Mouse (Mus musculus) megakaryocyte, embryonic 14.5 days (primary cell): Measurements from ENCODE around the gene Ndufa1. TPM values are rescaled to one million over a fixed set of nuclear protein-coding genes. Genes with fewer than 3 reads are reported as not detected.
"Not testable (repeated sequence)": the region's sequence is repeated elsewhere in the genome, so short reads cannot be mapped to it uniquely, and the experiment has no call there.

Experiments used
- H3K27me3 ChIP-seq: replicated peaks from 2 replicates; pipeline ENCODE3; 2012; ENCODE audit warnings: inconsistent platforms
- H3K36me3 ChIP-seq: replicated peaks from 2 replicates; pipeline ENCODE3; 2012; ENCODE audit warnings: low read length, inconsistent platforms, mixed read lengths
- H3K4me1 ChIP-seq: 2 replicates; pipeline ENCODE4 v1.6.1; 2012; ENCODE audit warnings: inconsistent platforms
- H3K4me3 ChIP-seq: replicated peaks from 2 replicates; pipeline ENCODE3; 2012; ENCODE audit warnings: moderate library complexity, mild to moderate bottlenecking, inconsistent platforms
- H3K9me3 ChIP-seq: 2 replicates; pipeline ENCODE4 v1.6.1; 2012; ENCODE audit warnings: inconsistent platforms
- FLI1 ChIP-seq: IDR thresholded peaks from 2 replicates; pipeline ENCODE4 v1.6.1; 2012; ENCODE audit warnings: low read length, inconsistent platforms, mixed read lengths
- GATA1 ChIP-seq: IDR thresholded peaks from 3 replicates; pipeline ENCODE4 v1.6.1; 2012; ENCODE audit warnings: mixed read lengths, low read length, inconsistent platforms, borderline replicate concordance
- polyA plus RNA-seq: library from polyadenylated mRNA; stranded (reverse); fragments of >175 nt; gene quantifications from 2 replicates; pipeline ENCODE4 v1.2.3, GENCODE M21; 2012; ENCODE audit warnings: low replicate concordance; ENCODE audit not compliant: insufficient read depth

Ndufa1 gene
- 38.5 and 272 TPM in 2 replicates for polyA plus RNA-seq

- H3K4me1 ChIP-seq = peaks cover 6% of the 10 kb centered on the region
- peaks cover 13% of the 10 kb centered on the region for H3K36me3 ChIP-seq
- no peak for TF ChIP-seq FLI1
- no peak for TF ChIP-seq GATA1
- H3K4me3 ChIP-seq = peak within 1 kb of the TSS; percentile 93
- H3K9me3 ChIP-seq = peaks cover 13% of the 10 kb centered on the region
- H3K27me3 ChIP-seq = peaks cover 14% of the 10 kb centered on the region
These were observed at the start of gene Ndufa1, which contains the start of gene Rnf113a1 for GRCm38 (mm10) chrX:37191105-37191743. Ndufa1 (minus strand) TSS chrX:37191163. Rnf113a1 (plus strand) TSS chrX:37191245.

GRCm38 (mm10) chrX:37222158-37222557, 31.2 kb upstream of the Ndufa1 start, which contains the start of gene Rhox1:
Rhox1 (minus strand) TSS chrX:37222258.
- H3K4me1 ChIP-seq, H3K4me3 ChIP-seq, H3K36me3 ChIP-seq, H3K9me3 ChIP-seq: not testable (repeated sequence)
- H3K27me3 ChIP-seq = peaks cover 24% of the 10 kb centered on the region

GRCm38 (mm10) chrX:37210941-37211340, 20.0 kb upstream of the Ndufa1 start, which contains the start of gene Gm9:
Gm9 (minus strand) TSS chrX:37211041.
- peaks cover 8% of the 10 kb centered on the region for H3K9me3 ChIP-seq
- peaks cover 45% of the 10 kb centered on the region for H3K27me3 ChIP-seq
- no peaks in the 10 kb centered on the region for H3K4me1 ChIP-seq
- TF ChIP-seq GATA1 (no peak), FLI1 (no peak)
- no peak within 1 kb of the TSS for H3K4me3 ChIP-seq
- no peaks in the 10 kb centered on the region for H3K36me3 ChIP-seq

GRCm38 (mm10) chrX:37198676-37199075, 7.7 kb upstream of the Ndufa1 start:
- Histone ChIP-seq H3K4me3 (no peak overlapping the region), H3K27me3 (peaks cover 4% of the 10 kb centered on the region), H3K4me1 (no peaks in the 10 kb centered on the region), H3K36me3 (no peaks in the 10 kb centered on the region), H3K9me3 (peaks cover 5% of the 10 kb centered on the region; the same call in 1 of the 2 replicates)
- TF ChIP-seq FLI1 = no peak
- TF ChIP-seq GATA1 = no peak

GRCm38 (mm10) chrX:37191744-37192379, 899 bp upstream of the Ndufa1 start:
- peaks cover 13% of the 10 kb centered on the region for H3K36me3 ChIP-seq
- peak overlapping the region; percentile 93 for H3K4me3 ChIP-seq
- H3K27me3 ChIP-seq = peaks cover 14% of the 10 kb centered on the region
- TF ChIP-seq FLI1 = no peak
- TF ChIP-seq GATA1 = no peak
- peaks cover 13% of the 10 kb centered on the region for H3K9me3 ChIP-seq
- H3K4me1 ChIP-seq = peaks cover 6% of the 10 kb centered on the region

- Histone ChIP-seq H3K36me3 (peaks cover 13% of the 10 kb centered on the region), H3K27me3 (peaks cover 14% of the 10 kb centered on the region), H3K9me3 (peaks cover 13% of the 10 kb centered on the region), H3K4me3 (peak overlapping the region; percentile 93), H3K4me1 (peaks cover 6% of the 10 kb centered on the region)
- no peak for TF ChIP-seq FLI1
- TF ChIP-seq GATA1 = no peak
These were observed 233 bp downstream of the Ndufa1 start for GRCm38 (mm10) chrX:37190755-37191104.

- H3K4me3 ChIP-seq, H3K9me3 ChIP-seq, H3K4me1 ChIP-seq: not testable (repeated sequence)
- H3K36me3 ChIP-seq = peaks cover 13% of the 10 kb centered on the region
- H3K27me3 ChIP-seq = peaks cover 27% of the 10 kb centered on the region
These were observed 6.6 kb downstream of the Ndufa1 start for GRCm38 (mm10) chrX:37184401-37184800.

- TF ChIP-seq GATA1 = no peak
- TF ChIP-seq FLI1 = no peak
- Histone ChIP-seq H3K4me3 (no peak within 1 kb of the TSS), H3K9me3 (no peaks in the 10 kb centered on the region), H3K4me1 (peaks cover 20% of the 10 kb centered on the region), H3K27me3 (peaks cover 3% of the 10 kb centered on the region), H3K36me3 (no peaks in the 10 kb centered on the region)
These were observed 22.2 kb downstream of the Ndufa1 start, which contains the start of gene Akap14 for GRCm38 (mm10) chrX:37168742-37169141. Akap14 (minus strand) TSS chrX:37168842.

- Histone ChIP-seq H3K9me3 (no peaks in the 10 kb centered on the region; the same call in 1 of the 2 replicates), H3K4me3 (no peak overlapping the region), H3K4me1 (peaks cover 18% of the 10 kb centered on the region), H3K36me3 (no peaks in the 10 kb centered on the region), H3K27me3 (peaks cover 7% of the 10 kb centered on the region)
- TF ChIP-seq GATA1 (no peak), FLI1 (no peak)
These were observed 23.9 kb downstream of the Ndufa1 start for GRCm38 (mm10) chrX:37167085-37167484.

GRCm38 (mm10) chrX:37163115-37163514, 27.8 kb downstream of the Ndufa1 start:
- TF ChIP-seq FLI1 (no peak), GATA1 (no peak)
- Histone ChIP-seq H3K9me3 (no peaks in the 10 kb centered on the region; the same call in 1 of the 2 replicates), H3K4me1 (peaks cover 12% of the 10 kb centered on the region), H3K27me3 (peaks cover 6% of the 10 kb centered on the region), H3K4me3 (peak overlapping the region; percentile 72), H3K36me3 (no peaks in the 10 kb centered on the region)

GRCm38 (mm10) chrX:37161169-37161568, 29.8 kb downstream of the Ndufa1 start:
- Histone ChIP-seq H3K4me3 (peak overlapping the region; percentile 75), H3K4me1 (peaks cover 12% of the 10 kb centered on the region), H3K27me3 (peaks cover 10% of the 10 kb centered on the region), H3K9me3 (no peaks in the 10 kb centered on the region; the same call in 1 of the 2 replicates), H3K36me3 (peaks cover 5% of the 10 kb centered on the region)
- TF ChIP-seq GATA1 = no peak
- no peak for TF ChIP-seq FLI1
